ENCODE assay signal across 12 mouse cellular contexts in genomic region chr5:50026148-50026547, GRCm38 (mm10).
"Had no signal": no experiment of that assay in that cellular context is flagged by ENCODE, and none has a peak within 500 bp of the region (broad histone marks: within the 10 kb centered on the region; RNA-seq: fewer than 3 reads in every experiment).

No protein-coding gene starts in this region.

- H3K4me2 ChIP-seq: limb, embryonic 13.5 days; neural tube, embryonic 12.5 days had no signal

- H3K9ac ChIP-seq: limb, embryonic 13.5 days; liver, embryonic 14.5 days; neural tube, embryonic 12.5 days had no signal

- H3K27me3 ChIP-seq: limb, embryonic 13.5 days; neural tube, embryonic 12.5 days had no signal

- H3K27ac ChIP-seq: limb, embryonic 13.5 days; liver, embryonic 14.5 days; midbrain, embryonic 10.5 days; neural tube, embryonic 12.5 days had no signal

- DNase-seq: kidney, adult 18-20 months; kidney, postnatal 14 days; left cerebral cortex, postnatal 4 days; lung, adult 2 months; lung, postnatal 4 days; midbrain, embryonic 14.5 days; thymus, postnatal 14 days had no signal

- H3K9me3 ChIP-seq: limb, embryonic 13.5 days; midbrain, embryonic 10.5 days; neural tube, embryonic 12.5 days had no signal

- H3K4me3 ChIP-seq: limb, embryonic 13.5 days; midbrain, embryonic 10.5 days; myocyte; neural tube, embryonic 12.5 days had no signal
